Mouse (Mus musculus) C2C12 (cell line): ENCODE results near the gene Zfp652.

Experiments used
- CTCF ChIP-seq: IDR thresholded peaks from one replicate; pipeline ENCODE4 v1.5.1; 2011; ENCODE audit not compliant: control insufficient read depth, insufficient read depth, insufficient read length
- MAX ChIP-seq: IDR thresholded peaks from one replicate; pipeline ENCODE4 v1.6.1; 2011; ENCODE audit warnings: mild to moderate bottlenecking, control low read depth
- MYOG ChIP-seq: IDR thresholded peaks from one replicate; pipeline ENCODE4 v1.6.1; 2011; ENCODE audit not compliant: control insufficient read depth, insufficient read length; ENCODE audit errors: extremely low read depth

- TF ChIP-seq CTCF = no peak
- no peak for TF ChIP-seq MAX
- no peak for TF ChIP-seq MYOG
These were observed 22.0 kb downstream of the Zfp652 start for GRCm38 (mm10) chr11:95734485-95734884.
